Mouse (Mus musculus) CH12.LX (cell line): Measurements from ENCODE around the gene Poc1b. TPM values are rescaled to one million over a fixed set of nuclear protein-coding genes. Genes with fewer than 3 reads are reported as not detected.

Source experiments
- DNase-seq: peaks from one replicate; pipeline ENCODE4 v3.0.0-alpha.2; 2013; ENCODE audit errors: extremely low read depth
- H3K27ac ChIP-seq: 2 replicates; pipeline ENCODE4 v1.5.1; 2012; ENCODE audit warnings: low read depth, mild to moderate bottlenecking, control low read depth, moderate library complexity; ENCODE audit not compliant: insufficient read depth
- H3K27me3 ChIP-seq: replicated peaks from 2 replicates; pipeline ENCODE3; 2012; ENCODE audit warnings: inconsistent platforms
- H3K36me3 ChIP-seq, 2 experiments: replicated peaks in 1 of 2; 2 replicates each; pipeline versions ENCODE3 to v1.6.1; 2012; ENCODE audit warnings: inconsistent platforms in 1 of 2, low read length in 1 of 2, mild to moderate bottlenecking in 1 of 2, mixed read lengths in 1 of 2, moderate library complexity in 1 of 2; ENCODE audit not compliant: control insufficient read depth in 1 of 2, insufficient read depth in 1 of 2
- H3K4me1 ChIP-seq, 2 experiments: 2 replicates each; pipeline ENCODE4 v1.6.1; 2012; ENCODE audit warnings: inconsistent platforms in 1 of 2, moderate library complexity in 1 of 2; ENCODE audit not compliant: insufficient read depth in 2 of 2, control insufficient read depth in 1 of 2
- H3K4me2 ChIP-seq: 2 replicates; pipeline ENCODE4 v1.6.1; 2012; ENCODE audit warnings: low read depth, mild to moderate bottlenecking, control low read depth; ENCODE audit not compliant: poor library complexity, insufficient read depth, severe bottlenecking
- H3K4me3 ChIP-seq, 3 experiments: fragments of 150-350 bp in 1 of 3; sonication (generic) in 1 of 3; replicated peaks in 1 of 3; 2 replicates each; pipeline versions ENCODE3 to v1.5.1; 2011 to 2012; ENCODE audit warnings: low read depth in 2 of 3, low read length in 2 of 3, mild to moderate bottlenecking in 2 of 3, moderate library complexity in 2 of 3, control low read depth in 1 of 3, improper control_type of control experiment in 1 of 3, inconsistent platforms in 1 of 3, mixed read lengths in 1 of 3; ENCODE audit not compliant: poor library complexity in 1 of 3
- H3K79me2 ChIP-seq: replicated peaks from 2 replicates; pipeline ENCODE4 v1.6.1; 2012; ENCODE audit warnings: mild to moderate bottlenecking, moderate library complexity; ENCODE audit not compliant: control insufficient read depth, poor library complexity, insufficient read depth, severe bottlenecking; ENCODE audit errors: extremely low read depth
- H3K9ac ChIP-seq: 2 replicates; pipeline ENCODE4 v1.6.1; 2012; ENCODE audit warnings: low read depth, mild to moderate bottlenecking, control low read depth, moderate library complexity; ENCODE audit not compliant: insufficient read depth
- H3K9me3 ChIP-seq: replicated peaks from 2 replicates; pipeline ENCODE3; 2012; ENCODE audit warnings: low read length, inconsistent platforms, mixed read lengths
- BHLHE40 ChIP-seq: IDR thresholded peaks from 2 replicates; pipeline ENCODE4 v1.6.1; 2011; ENCODE audit warnings: mild to moderate bottlenecking, low read depth, low read length, improper control_type of control experiment
- CHD1 ChIP-seq: IDR thresholded peaks from 2 replicates; pipeline ENCODE4 v1.6.1; 2012; ENCODE audit warnings: low read depth, low read length, improper control_type of control experiment, inconsistent platforms
- CHD2 ChIP-seq: IDR thresholded peaks from 2 replicates; pipeline ENCODE4 v1.6.1; 2011; ENCODE audit warnings: low read length, improper control_type of control experiment
- ETS1 ChIP-seq: conservative IDR thresholded peaks from 2 replicates; pipeline ENCODE4 v1.6.1; 2012; ENCODE audit warnings: low read depth, mild to moderate bottlenecking, inconsistent platforms, low read length, improper control_type of control experiment, moderate library complexity
- IRF4 ChIP-seq: IDR thresholded peaks from 2 replicates; pipeline ENCODE4 v1.6.1; 2014; ENCODE audit warnings: low read depth, mild to moderate bottlenecking, inconsistent platforms, low read length, improper control_type of control experiment
- JUND ChIP-seq: conservative IDR thresholded peaks from 2 replicates; pipeline ENCODE4 v1.6.1; 2011; ENCODE audit warnings: low read depth, low read length, improper control_type of control experiment
- KAT2A ChIP-seq: IDR thresholded peaks from 2 replicates; pipeline ENCODE4 v1.6.1; 2012; ENCODE audit warnings: low read length, improper control_type of control experiment, inconsistent platforms; ENCODE audit not compliant: insufficient replicate concordance
- MAX ChIP-seq: IDR thresholded peaks from 2 replicates; pipeline ENCODE4 v1.6.1; 2011; ENCODE audit warnings: low read length, improper control_type of control experiment
- MEF2A ChIP-seq: IDR thresholded peaks from 2 replicates; pipeline ENCODE4 v1.6.1; 2014; ENCODE audit warnings: low read depth, mild to moderate bottlenecking, inconsistent platforms, low read length, improper control_type of control experiment, borderline replicate concordance
- MYC ChIP-seq: IDR thresholded peaks from 2 replicates; pipeline ENCODE4 v1.6.1; 2011; ENCODE audit warnings: low read depth, mild to moderate bottlenecking, improper control_type of control experiment, low read length
- RCOR1 ChIP-seq: conservative IDR thresholded peaks from 2 replicates; pipeline ENCODE4 v1.6.1; 2012; ENCODE audit warnings: low read depth, mild to moderate bottlenecking, inconsistent platforms, low read length, improper control_type of control experiment
- ZMIZ1 ChIP-seq: IDR thresholded peaks from 2 replicates; pipeline ENCODE4 v1.6.1; 2012; ENCODE audit warnings: low read depth, mild to moderate bottlenecking, inconsistent platforms, low read length, improper control_type of control experiment
- ZNF384 ChIP-seq: IDR thresholded peaks from 2 replicates; pipeline ENCODE4 v1.6.1; 2012; ENCODE audit warnings: low read depth, low read length, improper control_type of control experiment, inconsistent platforms
- dilution Hi-C: fragments of 300-500 bp; cut with MboI; formaldehyde crosslinking; loops from 2 replicates; pipeline ENCODE4 v1.14.3; 2020; ENCODE audit warnings: low sequenced_read_pairs; ENCODE audit not compliant: extremely low pct_unique_long_range_greater_than_20kb, extremely low pct_ligation_motif_present
- in situ Hi-C: fragments of 300-500 bp; cut with MboI; formaldehyde crosslinking; loops from 3 replicates; pipeline ENCODE4 v1.14.3; 2019; ENCODE audit warnings: low sequenced_read_pairs, low pct_ligation_motif_present, low pct_unique_long_range_greater_than_20kb, mixed read lengths
- polyA plus RNA-seq: library from polyadenylated mRNA; unstranded; fragments of >175 nt; gene quantifications from 2 replicates; pipeline ENCODE4 v1.2.1, GENCODE M21; 2012; ENCODE audit warnings: low read depth; ENCODE audit not compliant: insufficient read length
- total RNA-seq, 2 experiments: library from RNA; depleted of rRNA; stranded (reverse); fragments of 300-350 nt in 1 of 2; fragments of >200 nt in 1 of 2; gene quantifications; 2 replicates each; pipeline ENCODE4 v1.2.3; 2012 to 2014

Gene Poc1b
- total and polyA plus RNA-seq, 3 experiments: 3.8 to 18.2 (median 5.6) TPM

DNA sequence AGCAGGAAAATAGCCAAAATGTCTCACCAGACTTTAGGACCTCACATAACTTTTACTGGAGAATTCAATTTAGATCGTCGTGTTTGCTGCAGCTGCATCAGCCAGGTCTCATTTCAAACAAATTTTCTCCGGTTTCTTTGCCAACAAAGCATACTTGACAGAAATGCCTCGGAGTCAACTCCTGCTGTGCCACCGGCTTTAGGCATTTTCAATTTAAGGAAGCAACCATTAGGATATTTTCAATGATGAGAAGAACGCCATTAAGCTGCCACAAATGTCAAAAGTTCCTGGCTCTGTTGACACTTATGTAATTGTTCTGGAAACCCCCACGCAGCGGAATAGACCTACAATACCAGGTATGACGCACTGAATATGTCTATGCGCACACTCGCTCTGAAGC is 131.7 kb downstream of the Poc1b start:
- dilution Hi-C loops: no loop called here
- Histone ChIP-seq H3K4me2 (no peak overlapping the region), H3K4me1 (peaks cover 3 to 14% of the 10 kb centered on the region in 2 experiments), H3K36me3 (no peaks in the 10 kb centered on the region), H3K27ac (no peak overlapping the region), H3K4me3 (no peak overlapping the region), H3K27me3 (no peaks in the 10 kb centered on the region), H3K9me3 (no peaks in the 10 kb centered on the region), H3K9ac (no peak overlapping the region), H3K79me2 (no peaks in the 10 kb centered on the region)
- DNase-seq: no peak
- TF ChIP-seq MEF2A (no peak), JUND (no peak), CHD1 (no peak), MYC (no peak), IRF4 (no peak), ZNF384 (no peak), RCOR1 (no peak)
- in situ Hi-C loops: no loop called here

DNA sequence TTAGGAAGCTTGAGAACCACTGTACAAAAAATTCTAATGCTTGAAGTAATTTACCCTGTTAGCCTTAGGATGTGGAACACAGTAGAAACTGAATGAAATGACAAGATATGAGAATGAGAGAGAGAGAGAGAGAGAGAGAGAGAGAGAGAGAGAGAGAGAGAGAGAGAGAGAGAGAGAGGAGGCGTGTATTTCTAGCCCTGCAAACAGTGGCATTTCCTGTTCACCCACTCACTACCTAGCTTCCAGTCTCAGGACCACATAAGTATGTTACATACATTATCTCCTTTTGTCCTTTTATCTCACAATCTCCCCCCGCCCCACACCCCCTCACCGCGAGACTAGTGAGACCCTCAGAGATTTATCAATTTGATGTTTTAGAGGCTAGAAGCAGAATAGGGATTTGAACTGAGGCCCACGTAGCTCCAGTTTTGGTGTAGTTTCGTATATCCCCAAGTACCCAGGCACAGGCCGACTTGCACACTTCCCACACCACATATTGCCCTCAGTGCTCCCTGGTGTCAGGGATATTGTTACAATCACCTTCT is 134.5 kb downstream of the Poc1b start:
- no peak overlapping the region for H3K27ac ChIP-seq
- no peak for TF ChIP-seq CHD2
- no peak for TF ChIP-seq MEF2A
- no peak for TF ChIP-seq ZMIZ1
- TF ChIP-seq MAX: no peak
- no peak for TF ChIP-seq ETS1
- no peaks in the 10 kb centered on the region for H3K36me3 ChIP-seq
- DNase-seq: no peak
- H3K4me2 ChIP-seq: no peak overlapping the region
- no peaks in the 10 kb centered on the region for H3K27me3 ChIP-seq
- dilution Hi-C loops: no loop called here
- no peak overlapping the region for H3K9ac ChIP-seq
- no peaks in the 10 kb centered on the region for H3K79me2 ChIP-seq
- no peak overlapping the region for H3K4me3 ChIP-seq
- H3K4me1 ChIP-seq: peaks cover 3 to 14% of the 10 kb centered on the region in 2 experiments
- no peaks in the 10 kb centered on the region for H3K9me3 ChIP-seq
- in situ Hi-C loops: no loop called here

DNA sequence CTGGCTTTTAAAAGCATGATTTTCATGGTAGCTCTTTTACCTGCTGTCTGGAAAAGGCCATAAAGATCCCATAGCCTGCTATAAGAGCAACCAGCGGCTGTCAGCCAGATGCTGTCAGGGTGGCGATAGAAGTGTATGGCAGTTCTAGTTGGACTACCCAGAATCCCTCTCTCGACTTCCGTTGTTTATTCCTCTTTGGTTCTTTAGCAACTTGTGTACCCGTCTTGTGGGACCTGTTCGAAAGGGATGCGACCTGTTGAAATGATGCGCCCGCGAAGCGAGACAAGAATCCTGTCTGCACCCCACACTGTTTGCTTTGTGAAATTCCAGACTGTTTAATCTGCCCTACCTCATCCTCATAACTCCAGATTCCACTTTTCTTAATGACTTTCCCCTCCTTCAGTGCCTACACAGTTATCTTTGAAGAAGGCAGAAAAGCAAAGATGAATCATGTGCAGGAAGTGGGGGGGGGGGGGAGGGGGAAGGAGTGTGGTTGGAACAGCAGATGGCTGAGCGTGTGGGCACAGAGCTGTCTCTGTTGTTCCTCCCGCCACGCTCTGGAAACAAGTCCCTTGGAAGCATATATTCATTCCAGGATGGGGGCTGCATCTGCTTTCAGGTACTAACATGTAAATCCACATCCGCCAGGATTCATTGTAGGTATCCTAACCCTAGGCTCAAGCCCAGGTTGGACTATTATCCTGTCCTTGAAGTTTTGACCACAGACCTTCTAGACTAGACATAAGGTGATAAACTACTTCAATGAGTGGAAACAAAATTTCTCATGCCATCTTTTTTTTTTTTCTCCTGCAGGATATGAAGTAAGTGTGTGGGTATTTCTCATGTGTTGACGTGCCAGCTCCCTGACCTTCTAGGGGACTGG is 135.2 kb downstream of the Poc1b start:
- dilution Hi-C loops: no loop called here
- Histone ChIP-seq H3K27me3 (no peaks in the 10 kb centered on the region), H3K4me1 (peaks cover 2 to 14% of the 10 kb centered on the region in 2 experiments), H3K4me2 (no peak overlapping the region), H3K9me3 (no peaks in the 10 kb centered on the region), H3K4me3 (no peak overlapping the region), H3K9ac (no peak overlapping the region)
- TF ChIP-seq KAT2A (no peak), BHLHE40 (peak; percentile 7; the same call in 1 of the 2 replicates)
- TF ChIP-seq, all 38 proteins: peak for 1
- peak; percentile 37 for DNase-seq
- no peaks in the 10 kb centered on the region for H3K79me2 ChIP-seq
- H3K27ac ChIP-seq: no peak overlapping the region
- in situ Hi-C loops: no loop called here
- no peaks in the 10 kb centered on the region for H3K36me3 ChIP-seq
